Mouse (Mus musculus): ENCODE results near the gene Kansl1. TPM values are rescaled to one million over a fixed set of nuclear protein-coding genes. Genes with fewer than 3 reads are reported as not detected.
A peak's percentile ranks its signal among the peaks of the same experiment; 100 is the strongest.

Kansl1 gene
- total and polyA plus RNA-seq, 3 experiments: 31.7 to 143 (median 100) TPM

DNA sequence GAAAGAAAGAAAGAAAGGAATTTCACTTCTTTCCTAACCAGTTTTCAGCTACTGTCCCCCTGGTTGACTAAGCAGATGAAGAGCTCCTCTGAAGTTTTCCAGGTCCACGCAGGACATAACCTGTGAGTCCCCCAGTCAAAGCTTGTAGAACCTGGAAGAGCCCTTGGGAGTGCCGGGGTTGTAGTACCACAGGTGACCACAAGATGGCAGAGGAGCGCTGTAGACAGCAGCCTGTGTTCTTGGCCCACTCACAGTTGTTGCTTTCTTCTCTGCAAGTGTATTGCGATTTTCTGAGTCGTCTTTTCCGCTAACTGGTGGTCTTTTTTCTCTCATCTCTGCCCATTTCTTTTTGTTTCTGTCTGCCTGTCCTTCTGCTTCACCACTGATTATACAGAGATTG is 153.0 kb downstream of the Kansl1 start:
- Histone ChIP-seq H3K36me3 (replicated peaks) (peaks cover 8% of the 10 kb centered on the region), H3K4me3 (ENCODE audit: low read depth, low read length) (no peak overlapping the region), H3K9me3 (replicated peaks) (no peaks in the 10 kb centered on the region), H3K27me3 (ENCODE audit: insufficient read depth, low read length) (no peaks in the 10 kb centered on the region), H3K4me1 (ENCODE audit: insufficient read depth, low read depth, low read length) (peaks cover 74% of the 10 kb centered on the region)
- TF ChIP-seq GATA2 (IDR thresholded peaks at IDR 0.05; ENCODE audit: borderline replicate concordance, low read depth, low read length) (no peak), TAL1 (conservative IDR thresholded peaks at IDR 0.05; ENCODE audit: low read depth, low read length) (no peak), GATA1 (IDR thresholded peaks at IDR 0.05; ENCODE audit: borderline replicate concordance, low read length) (no peak), CTCF (IDR thresholded peaks at IDR 0.05; ENCODE audit: low read depth, low read length) (peak; percentile 100)
- DNase-seq (ENCODE audit: low spot score) (peak; percentile 56), ATAC-seq (ENCODE audit: extremely low read depth, insufficient number of reproducible peaks, low FRiP score, poor library complexity, severe bottlenecking) (no peak)

DNA sequence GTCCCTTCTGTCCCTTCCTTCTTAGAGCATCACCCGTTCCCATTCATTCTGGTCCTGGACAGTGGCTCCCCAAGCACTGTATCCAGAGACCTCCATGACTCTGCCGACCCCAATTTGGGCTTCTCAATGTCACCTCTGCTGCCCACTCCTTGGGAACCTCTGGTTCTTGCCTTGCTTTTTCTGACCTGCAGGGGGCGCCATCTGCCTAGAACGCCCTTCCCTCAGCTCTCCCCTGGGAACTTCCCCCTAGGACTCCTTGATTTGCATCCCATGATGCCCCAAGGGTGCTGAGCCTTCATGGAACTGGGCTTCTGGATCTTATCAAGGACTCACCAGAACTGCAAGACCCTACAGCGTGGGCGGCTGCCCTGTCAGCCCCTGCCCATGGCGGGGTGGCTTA is 157.0 kb downstream of the Kansl1 start:
- H3K4me1 ChIP-seq (ENCODE audit: insufficient read depth, low read depth, low read length): peaks cover 62% of the 10 kb centered on the region
- H3K4me3 ChIP-seq (ENCODE audit: low read depth, low read length): no peak overlapping the region
- peaks cover 8% of the 10 kb centered on the region for H3K36me3 ChIP-seq (replicated peaks)
- H3K9me3 ChIP-seq (replicated peaks): no peaks in the 10 kb centered on the region
- no peak for ATAC-seq (ENCODE audit: extremely low read depth, insufficient number of reproducible peaks, low FRiP score, poor library complexity, severe bottlenecking)
- TF ChIP-seq CTCF (IDR thresholded peaks at IDR 0.05; ENCODE audit: low read depth, low read length): peak; percentile 57
- TF ChIP-seq POLR2AphosphoS5 (IDR thresholded peaks at IDR 0.05; ENCODE audit: insufficient replicate concordance, low read depth, low read length): no peak
- no peaks in the 10 kb centered on the region for H3K27me3 ChIP-seq (ENCODE audit: insufficient read depth, low read length)
- DNase-seq (ENCODE audit: low spot score): no peak

DNA sequence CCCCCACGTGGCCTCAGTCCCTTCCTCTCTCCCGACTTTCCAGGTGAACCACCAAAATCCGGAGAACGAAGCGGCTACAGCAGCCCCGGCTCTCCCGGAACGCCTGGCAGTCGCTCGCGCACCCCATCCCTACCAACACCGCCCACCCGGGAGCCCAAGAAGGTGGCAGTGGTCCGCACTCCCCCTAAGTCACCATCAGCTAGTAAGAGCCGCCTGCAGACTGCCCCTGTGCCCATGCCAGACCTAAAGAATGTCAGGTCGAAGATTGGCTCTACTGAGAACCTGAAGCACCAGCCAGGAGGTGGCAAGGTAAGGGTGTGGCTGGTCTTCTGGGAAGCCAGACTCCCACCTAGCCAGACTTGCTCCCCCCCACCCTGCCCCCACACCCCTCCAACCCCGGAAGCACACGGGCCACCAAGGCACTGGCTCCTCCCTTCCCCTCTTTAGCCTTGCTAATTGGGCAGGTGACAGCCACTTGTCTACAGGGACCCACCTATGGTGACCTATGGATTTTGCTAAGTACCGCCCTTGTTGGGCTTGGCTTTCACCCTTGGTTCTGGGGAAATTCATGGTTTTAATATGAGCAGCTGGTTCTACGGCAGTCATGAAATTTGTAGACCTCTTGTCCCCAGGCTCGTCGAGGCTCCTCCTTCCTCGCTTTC is 158.3 kb downstream of the Kansl1 start:
- TF ChIP-seq POLR2AphosphoS5 (IDR thresholded peaks at IDR 0.05; ENCODE audit: insufficient replicate concordance, low read depth, low read length): no peak
- no peak for TF ChIP-seq CTCF (IDR thresholded peaks at IDR 0.05; ENCODE audit: low read depth, low read length)
- no peak for TF ChIP-seq GATA2 (IDR thresholded peaks at IDR 0.05; ENCODE audit: borderline replicate concordance, low read depth, low read length)
- TF ChIP-seq GATA1 (IDR thresholded peaks at IDR 0.05; ENCODE audit: borderline replicate concordance, low read length): no peak
- TF ChIP-seq TAL1 (conservative IDR thresholded peaks at IDR 0.05; ENCODE audit: low read depth, low read length): no peak
- Histone ChIP-seq H3K4me3 (ENCODE audit: low read depth, low read length) (peak overlapping the region; percentile 71), H3K36me3 (replicated peaks) (peaks cover 8% of the 10 kb centered on the region), H3K9me3 (replicated peaks) (no peaks in the 10 kb centered on the region), H3K4me1 (ENCODE audit: insufficient read depth, low read depth, low read length) (peaks cover 66% of the 10 kb centered on the region), H3K27me3 (ENCODE audit: insufficient read depth, low read length) (no peaks in the 10 kb centered on the region)
- peak; percentile 82 for DNase-seq (ENCODE audit: low spot score)
- peak; percentile 66 for ATAC-seq (ENCODE audit: extremely low read depth, insufficient number of reproducible peaks, low FRiP score, poor library complexity, severe bottlenecking)

DNA sequence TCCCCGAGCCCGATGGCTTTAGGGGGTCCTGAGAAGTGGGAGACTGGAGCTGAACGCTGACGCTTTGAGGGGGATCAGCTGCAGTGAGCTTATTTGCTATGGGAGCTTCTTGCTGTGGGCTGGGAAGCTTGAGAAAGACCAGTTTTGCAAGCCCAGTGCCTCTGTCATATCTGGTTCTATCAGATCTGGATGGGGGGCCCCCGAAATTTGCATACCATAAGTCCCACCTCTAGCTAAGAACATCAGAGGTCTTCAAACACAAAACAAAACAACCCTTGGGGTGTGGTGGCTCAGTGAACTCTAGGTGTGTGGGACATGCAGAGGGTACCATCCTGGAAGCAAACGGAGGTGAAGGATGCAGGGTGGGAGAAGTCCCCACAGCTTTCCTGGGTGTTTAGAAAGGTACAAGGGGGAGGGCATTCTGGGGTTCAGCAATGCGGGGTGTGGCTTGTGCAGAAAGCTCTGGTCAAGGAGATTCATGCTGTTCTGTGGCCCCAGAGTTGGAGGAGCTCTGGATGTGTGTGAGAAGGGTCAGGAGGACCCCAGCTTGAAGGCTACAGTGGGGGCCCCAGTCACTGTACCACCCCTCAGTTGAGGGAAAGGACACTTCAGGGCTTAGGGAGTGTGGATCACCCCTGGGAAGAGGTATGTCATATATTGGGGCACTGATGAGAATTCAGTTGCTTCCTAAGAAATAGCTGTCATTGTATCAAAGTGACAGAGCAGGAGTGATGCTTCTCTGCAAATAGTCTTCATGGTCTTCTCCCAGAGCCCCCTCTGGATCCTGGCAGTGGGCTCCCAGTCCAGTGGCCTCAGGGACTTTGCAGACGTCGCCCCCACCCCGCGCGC is 159.1 kb downstream of the Kansl1 start:
- Histone ChIP-seq H3K27me3 (ENCODE audit: insufficient read depth, low read length) (no peaks in the 10 kb centered on the region), H3K4me3 (ENCODE audit: low read depth, low read length) (peak overlapping the region; percentile 71), H3K4me1 (ENCODE audit: insufficient read depth, low read depth, low read length) (peaks cover 65% of the 10 kb centered on the region), H3K9me3 (replicated peaks) (no peaks in the 10 kb centered on the region), H3K36me3 (replicated peaks) (peaks cover 8% of the 10 kb centered on the region)
- peak; percentile 54 for DNase-seq (ENCODE audit: low spot score)
- TF ChIP-seq POLR2AphosphoS5 (IDR thresholded peaks at IDR 0.05; ENCODE audit: insufficient replicate concordance, low read depth, low read length): 0 out of 2 replicates have a peak, but pooled peaks have one; percentile 63
- TF ChIP-seq GATA2 (IDR thresholded peaks at IDR 0.05; ENCODE audit: borderline replicate concordance, low read depth, low read length): no peak
- peak; percentile 17; the same call in 1 of the 2 replicates for ATAC-seq (ENCODE audit: extremely low read depth, insufficient number of reproducible peaks, low FRiP score, poor library complexity, severe bottlenecking)

DNA sequence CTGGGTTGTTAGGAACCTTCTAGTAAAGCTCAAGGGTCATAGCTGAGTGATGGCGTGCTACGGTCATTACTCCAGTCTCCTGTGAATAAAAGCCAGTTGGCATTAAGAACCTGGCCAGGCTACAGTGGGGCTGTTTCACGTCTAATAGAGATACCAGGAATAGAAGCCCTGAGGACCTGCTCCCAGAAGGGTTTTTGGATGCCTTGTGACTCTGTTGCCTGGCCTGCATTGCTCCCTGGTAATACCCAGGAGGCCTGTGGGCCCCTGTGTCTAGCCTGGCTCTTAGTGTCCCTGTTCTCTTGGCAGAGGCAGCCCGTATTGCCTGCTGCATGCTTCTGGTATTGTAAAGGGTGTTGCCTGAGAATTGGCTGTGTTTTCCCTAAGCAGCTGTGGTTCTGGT is 161.5 kb downstream of the Kansl1 start:
- ATAC-seq (ENCODE audit: extremely low read depth, insufficient number of reproducible peaks, low FRiP score, poor library complexity, severe bottlenecking) (no peak), DNase-seq (ENCODE audit: low spot score) (no peak)
- Histone ChIP-seq H3K27me3 (ENCODE audit: insufficient read depth, low read length) (no peaks in the 10 kb centered on the region), H3K4me3 (ENCODE audit: low read depth, low read length) (no peak overlapping the region), H3K4me1 (ENCODE audit: insufficient read depth, low read depth, low read length) (peaks cover 74% of the 10 kb centered on the region), H3K36me3 (replicated peaks) (no peaks in the 10 kb centered on the region), H3K9me3 (replicated peaks) (no peaks in the 10 kb centered on the region)
- TF ChIP-seq POLR2AphosphoS5 (IDR thresholded peaks at IDR 0.05; ENCODE audit: insufficient replicate concordance, low read depth, low read length) (no peak), CTCF (IDR thresholded peaks at IDR 0.05; ENCODE audit: low read depth, low read length) (no peak)

DNA sequence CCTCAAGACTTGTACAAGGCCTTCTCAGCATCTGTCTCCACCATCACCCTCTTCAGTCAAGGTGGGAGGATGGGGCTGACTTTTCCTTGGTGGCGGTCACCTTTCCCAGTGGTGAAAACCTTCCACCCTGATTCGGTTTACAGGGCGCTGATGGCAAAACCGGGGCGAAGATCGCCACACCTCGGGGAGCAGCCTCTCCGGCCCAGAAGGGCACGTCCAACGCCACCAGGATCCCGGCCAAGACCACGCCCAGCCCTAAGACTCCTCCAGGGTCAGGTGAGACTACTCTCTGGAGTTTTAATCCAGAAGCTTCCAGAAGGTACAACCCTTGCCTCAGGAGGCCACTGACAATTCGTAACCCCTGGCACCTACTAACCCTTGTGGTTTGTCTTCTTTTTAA is 162.2 kb downstream of the Kansl1 start:
- no peaks in the 10 kb centered on the region for H3K36me3 ChIP-seq (replicated peaks)
- H3K27me3 ChIP-seq (ENCODE audit: insufficient read depth, low read length): no peaks in the 10 kb centered on the region
- TF ChIP-seq CTCF (IDR thresholded peaks at IDR 0.05; ENCODE audit: low read depth, low read length) (no peak), GATA1 (IDR thresholded peaks at IDR 0.05; ENCODE audit: borderline replicate concordance, low read length) (no peak), TAL1 (conservative IDR thresholded peaks at IDR 0.05; ENCODE audit: low read depth, low read length) (no peak), GATA2 (IDR thresholded peaks at IDR 0.05; ENCODE audit: borderline replicate concordance, low read depth, low read length) (no peak), POLR2AphosphoS5 (IDR thresholded peaks at IDR 0.05; ENCODE audit: insufficient replicate concordance, low read depth, low read length) (no peak)
- H3K4me3 ChIP-seq (ENCODE audit: low read depth, low read length): no peak overlapping the region
- H3K4me1 ChIP-seq (ENCODE audit: insufficient read depth, low read depth, low read length): peaks cover 74% of the 10 kb centered on the region
- ATAC-seq (ENCODE audit: extremely low read depth, insufficient number of reproducible peaks, low FRiP score, poor library complexity, severe bottlenecking) (no peak), DNase-seq (ENCODE audit: low spot score) (no peak)
- no peaks in the 10 kb centered on the region for H3K9me3 ChIP-seq (replicated peaks)
